Mouse (Mus musculus) c-Kit-negative CD71-positive TER-119-positive erythroid progenitor cells, embryonic 14.5 days (primary cell): ENCODE results near the gene Itga1.

Experiments used
- DNase-seq: peaks from one replicate; pipeline ENCODE4 v3.0.0-alpha.2; 2013; ENCODE audit warnings: low read depth, low spot score

Itga1 gene

GRCm38 (mm10) chr13:115052568-115052967 is 49.2 kb downstream of the Itga1 start:
- DNase-seq, result no peak

GRCm38 (mm10) chr13:115050660-115051559 is 50.9 kb downstream of the Itga1 start:
- no peak for DNase-seq

- DNase-seq, result no peak
Observed at GRCm38 (mm10) chr13:115042652-115043051, 59.1 kb downstream of the Itga1 start.

GRCm38 (mm10) chr13:115037304-115037703 is 64.5 kb downstream of the Itga1 start:
- DNase-seq, result no peak

GRCm38 (mm10) chr13:115035387-115035786 is 66.4 kb downstream of the Itga1 start:
- DNase-seq, result no peak

- DNase-seq, result no peak
Observed at GRCm38 (mm10) chr13:115033135-115033534, 68.6 kb downstream of the Itga1 start.

- no peak for DNase-seq
Observed at GRCm38 (mm10) chr13:115031177-115032000, 70.4 kb downstream of the Itga1 start.

GRCm38 (mm10) chr13:115025394-115025793 is 76.4 kb downstream of the Itga1 start:
- no peak for DNase-seq

- DNase-seq, result no peak
Observed at GRCm38 (mm10) chr13:115022117-115022787, 79.5 kb downstream of the Itga1 start.

- no peak for DNase-seq
Observed at GRCm38 (mm10) chr13:115021411-115021810, 80.4 kb downstream of the Itga1 start.

GRCm38 (mm10) chr13:115020727-115021126 is 81.0 kb downstream of the Itga1 start:
- no peak for DNase-seq

- no peak for DNase-seq
Observed at GRCm38 (mm10) chr13:115017545-115017944, 84.2 kb downstream of the Itga1 start.

- no peak for DNase-seq
Observed at GRCm38 (mm10) chr13:115011547-115011946, 90.2 kb downstream of the Itga1 start.

- DNase-seq, result no peak
Observed at GRCm38 (mm10) chr13:115006213-115006835, 95.4 kb downstream of the Itga1 start.

- DNase-seq, result no peak
Observed at GRCm38 (mm10) chr13:115005342-115005741, 96.4 kb downstream of the Itga1 start.

- no peak for DNase-seq
Observed at GRCm38 (mm10) chr13:115003444-115004053, 98.2 kb downstream of the Itga1 start.

GRCm38 (mm10) chr13:115002837-115003236 is 98.9 kb downstream of the Itga1 start:
- DNase-seq, result no peak

GRCm38 (mm10) chr13:115002155-115002554 is 99.6 kb downstream of the Itga1 start:
- no peak for DNase-seq

- DNase-seq, result no peak
Observed at GRCm38 (mm10) chr13:114999582-114999981, 102.2 kb downstream of the Itga1 start.

- DNase-seq, result no peak
Observed at GRCm38 (mm10) chr13:114998100-114998499, 103.7 kb downstream of the Itga1 start.
